Mouse (Mus musculus) right cerebral cortex, postnatal 14 days (tissue): ENCODE results near the gene Fance.
"Not testable (repeated sequence)": the region's sequence is repeated elsewhere in the genome, so short reads cannot be mapped to it uniquely, and the experiment has no call there.

Experiments
- DNase-seq: peaks from one replicate; pipeline ENCODE4 v3.0.0; 2022

The Fance gene

DNA sequence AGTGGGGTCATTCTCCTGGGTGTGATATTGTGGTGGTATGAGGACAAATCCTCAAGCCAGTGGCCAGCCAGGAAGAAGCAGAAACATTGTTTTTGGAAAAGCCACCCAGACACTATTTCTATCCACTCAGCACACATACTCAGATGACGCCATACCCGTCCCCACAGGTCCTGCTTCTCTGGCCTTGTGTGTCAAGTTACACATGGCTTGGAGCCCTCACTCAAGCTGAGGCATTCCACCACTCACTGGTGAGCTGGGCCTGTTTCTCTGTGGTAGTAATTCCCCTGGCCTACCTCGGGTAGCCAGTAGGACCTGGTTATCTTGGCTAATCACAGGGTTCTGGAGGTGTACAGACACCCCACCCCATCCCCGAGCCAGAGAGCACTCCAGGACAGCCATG is 19.6 kb upstream of the Fance start:
- no peak for DNase-seq

DNA sequence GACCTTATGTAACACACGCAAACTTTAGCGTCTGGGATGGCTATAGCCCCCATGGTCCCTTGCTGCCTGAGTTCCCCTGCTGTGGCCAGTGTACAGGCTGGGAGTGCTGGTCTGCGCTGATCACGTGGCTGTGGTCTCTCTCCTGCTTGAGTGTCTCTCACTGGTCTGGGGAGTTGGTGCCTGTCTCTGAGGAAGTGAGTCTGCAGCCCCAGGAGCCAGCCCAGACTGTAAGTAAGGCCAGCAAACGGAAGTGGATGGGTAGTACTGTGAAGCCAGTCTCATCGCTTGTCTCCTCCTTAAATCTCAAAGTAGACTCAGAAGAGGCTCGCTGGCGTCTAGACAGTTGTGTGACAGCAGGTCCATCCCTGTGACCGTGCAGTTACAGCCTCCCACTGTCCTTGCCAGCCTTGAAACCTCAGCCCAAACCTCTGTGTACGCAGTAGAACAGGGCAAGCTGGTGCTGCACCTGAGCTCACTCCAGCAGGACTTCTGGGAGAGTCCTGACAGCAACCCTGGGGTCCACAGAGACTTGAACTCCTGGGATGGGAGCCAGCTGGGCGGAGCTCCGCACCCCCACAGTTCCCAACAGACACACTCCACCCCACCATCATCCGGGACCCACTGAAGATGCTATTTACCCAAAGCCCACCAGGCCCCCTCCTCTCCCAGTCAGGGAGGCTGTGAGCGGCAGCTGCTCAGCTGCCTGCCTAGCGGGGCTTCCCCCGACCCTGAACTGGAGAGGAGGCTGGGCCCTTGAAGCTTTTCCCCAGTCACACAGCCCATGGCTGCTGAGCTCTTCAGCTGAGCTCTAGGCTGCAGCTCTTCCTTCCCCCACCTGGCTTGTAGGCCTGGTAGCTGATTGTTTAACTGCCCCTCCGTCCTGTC is 18.6 kb upstream of the Fance start:
- DNase-seq, result no peak

GRCm38 (mm10) chr17:28298888-28299287 is 14.4 kb upstream of the Fance start:
- no peak for DNase-seq

GRCm38 (mm10) chr17:28299669-28300320 is 13.5 kb upstream of the Fance start:
- no peak for DNase-seq

- DNase-seq, result no peak
Observed at GRCm38 (mm10) chr17:28300323-28300722, 13.0 kb upstream of the Fance start.

DNA sequence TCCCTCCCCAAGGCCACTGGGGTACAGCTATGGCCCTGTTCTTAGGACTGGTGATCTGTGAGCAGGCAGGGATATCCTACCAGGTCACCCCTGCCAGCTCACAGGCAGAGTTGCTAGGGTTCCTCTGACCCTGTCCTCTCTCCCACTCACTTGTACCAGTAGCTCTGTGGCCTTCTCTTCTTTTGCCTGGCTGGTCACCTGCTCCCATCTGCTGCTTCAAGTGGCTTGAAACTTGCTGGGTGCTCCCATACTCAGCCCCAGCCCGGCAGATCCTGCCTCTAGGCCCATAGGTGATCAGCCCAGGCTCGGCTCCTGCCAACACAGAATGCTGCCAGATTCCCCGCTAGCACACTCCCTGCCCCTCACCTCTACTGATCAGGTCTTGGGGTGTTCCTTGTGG is 12.5 kb upstream of the Fance start:
- no peak for DNase-seq

GRCm38 (mm10) chr17:28305172-28305571 is 8.1 kb upstream of the Fance start:
- DNase-seq, result no peak

- peak; percentile 95 for DNase-seq
Observed at GRCm38 (mm10) chr17:28308297-28309195, 4.8 kb upstream of the Fance start.

- DNase-seq, result no peak
Observed at GRCm38 (mm10) chr17:28310831-28311230, 2.5 kb upstream of the Fance start.

DNA sequence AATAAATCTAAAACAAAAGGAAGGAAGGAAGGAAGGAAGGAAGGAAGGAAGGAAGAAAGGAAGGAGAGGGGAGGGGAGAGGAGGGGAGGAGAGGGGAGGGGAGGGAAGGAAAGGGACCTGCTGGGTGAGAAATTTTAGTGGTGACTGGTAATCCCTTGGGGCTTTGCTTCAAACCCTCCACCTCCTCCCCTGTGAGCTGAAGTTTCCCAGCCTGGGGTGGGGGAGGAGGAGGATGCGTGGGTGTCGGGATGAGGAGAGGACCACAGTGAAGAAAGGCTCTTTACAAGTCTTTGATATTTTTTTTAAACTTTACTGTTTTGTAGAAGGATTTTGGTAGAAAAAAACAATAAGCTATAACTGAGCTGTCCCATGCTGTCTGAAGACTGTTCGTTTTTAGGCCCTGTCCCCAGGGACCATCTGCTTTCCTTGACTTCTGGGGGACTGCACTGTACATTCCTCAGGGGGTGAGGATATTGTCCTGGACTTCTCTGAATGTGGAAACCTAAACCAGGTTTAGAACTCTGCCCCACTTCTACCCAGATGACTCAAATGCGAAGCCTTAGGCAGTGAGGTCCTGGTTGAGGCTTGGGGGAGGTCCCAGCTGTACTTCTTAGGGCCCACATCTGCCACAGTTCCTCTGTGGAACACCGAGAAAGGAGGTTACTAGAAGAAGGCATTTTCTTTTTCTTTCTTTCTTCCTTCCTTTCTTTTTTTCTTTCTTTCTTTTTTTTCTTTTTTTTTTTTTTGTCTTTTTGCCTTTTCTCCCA is 1.8 kb upstream of the Fance start:
- DNase-seq, result no peak

DNA sequence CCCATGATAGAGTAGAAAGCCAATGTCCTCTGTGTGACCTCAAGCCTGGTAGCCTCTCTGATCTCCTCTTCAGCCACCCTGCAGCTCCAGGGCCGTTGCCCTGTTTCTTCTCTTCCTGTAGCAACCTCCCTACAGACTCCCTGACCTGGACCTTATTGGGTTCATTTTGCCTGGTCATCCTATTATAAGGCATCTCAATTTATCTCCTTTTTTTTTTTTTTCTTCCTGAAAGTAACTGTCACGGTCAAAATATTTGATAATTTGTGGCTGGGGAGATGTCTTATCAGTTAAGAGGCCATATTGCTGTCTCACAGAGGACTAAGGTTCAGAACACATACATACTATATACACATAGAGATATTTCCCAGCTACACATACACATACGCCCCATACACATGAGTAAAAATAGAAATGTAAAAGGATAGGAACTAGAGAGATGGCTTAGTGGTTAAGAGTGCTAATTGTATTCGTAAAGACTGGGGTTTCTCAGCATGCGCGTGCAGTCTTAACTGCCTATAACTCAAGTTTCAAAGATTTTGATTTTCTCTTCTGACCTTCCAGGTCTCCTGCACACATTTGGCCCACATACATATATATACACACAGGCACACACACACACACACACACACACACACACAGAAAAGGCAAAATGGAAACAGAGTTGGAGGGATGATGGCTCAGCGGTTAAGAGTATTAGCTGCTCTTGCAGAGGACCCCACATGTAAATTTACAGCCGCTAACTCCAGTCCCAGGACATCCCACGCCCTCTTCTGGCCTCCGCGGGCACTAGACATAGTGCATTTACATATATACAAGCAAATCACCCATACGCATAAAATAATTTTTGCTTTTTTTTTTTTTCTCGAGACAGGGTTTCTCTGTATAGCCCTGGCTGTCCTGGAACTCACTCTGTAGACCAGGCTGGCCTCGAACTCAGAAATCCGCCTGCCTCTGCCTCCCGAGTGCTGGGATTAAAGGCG is 797 bp upstream of the Fance start:
- no peak for DNase-seq

DNA sequence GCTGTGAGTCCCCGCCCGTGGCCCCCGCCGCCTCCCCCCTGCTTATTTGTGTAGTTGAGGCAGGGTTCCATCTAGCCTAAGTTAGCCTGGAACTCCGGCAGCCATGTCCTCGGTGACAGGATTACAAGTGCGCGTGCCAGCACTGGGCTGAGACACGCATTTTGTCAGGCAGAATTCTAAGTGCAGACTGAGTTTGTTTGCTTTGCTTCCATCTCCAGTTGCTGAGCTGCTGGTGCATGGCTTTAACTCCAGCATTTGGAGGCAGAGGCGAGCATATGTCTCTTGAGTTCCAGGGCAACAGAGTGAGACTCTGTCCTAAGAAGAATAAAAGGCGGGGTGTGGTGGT is 534 bp downstream of the Fance start:
- no peak for DNase-seq

- DNase-seq, result no peak
Observed at GRCm38 (mm10) chr17:28315611-28316160, 2.4 kb downstream of the Fance start.

DNA sequence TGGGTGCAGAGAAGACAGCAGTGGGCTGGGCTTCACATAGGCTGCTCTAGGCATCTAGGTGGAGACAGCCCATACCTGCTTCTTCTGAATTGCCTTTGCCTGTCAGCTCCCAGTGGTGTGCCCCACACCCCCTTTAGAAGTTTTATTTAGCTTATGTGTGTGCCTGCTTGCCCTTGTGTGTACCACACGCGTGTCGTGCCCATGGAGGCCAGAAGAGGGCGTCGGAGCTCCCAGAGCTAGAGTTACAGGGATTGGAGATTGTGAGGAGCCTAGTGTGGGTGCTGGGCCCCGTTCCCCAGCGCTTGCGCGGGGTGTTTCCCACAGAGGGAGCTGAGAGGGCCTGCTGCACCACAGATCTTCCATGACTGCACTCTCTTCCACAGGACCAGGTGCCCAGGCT is 3.2 kb downstream of the Fance start:
- DNase-seq, result no peak

GRCm38 (mm10) chr17:28317091-28317490 is 3.8 kb downstream of the Fance start:
- DNase-seq, result no peak

- no peak for DNase-seq
Observed at GRCm38 (mm10) chr17:28317725-28318124, 4.4 kb downstream of the Fance start.

DNA sequence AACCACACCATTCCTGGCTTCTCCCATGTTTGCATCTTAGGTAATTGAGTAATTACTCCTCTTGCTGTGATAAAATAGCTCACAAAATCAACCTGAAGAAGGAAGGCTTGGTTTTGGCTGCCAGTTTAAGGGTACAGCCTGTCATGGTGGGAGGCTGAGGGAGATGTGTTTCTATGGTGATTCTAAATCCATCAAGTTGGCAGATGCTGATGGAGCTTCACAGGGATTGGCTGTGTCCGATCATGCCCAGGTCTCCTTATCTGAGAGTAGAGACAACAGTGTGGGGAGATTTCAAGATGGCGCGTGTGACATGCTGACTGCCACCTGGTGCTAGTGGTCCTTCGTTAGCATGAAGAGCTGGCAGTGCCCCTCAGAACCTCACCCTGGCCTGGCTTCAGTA is 8.4 kb downstream of the Fance start:
- DNase-seq, result no peak

GRCm38 (mm10) chr17:28323786-28324185 is 10.5 kb downstream of the Fance start:
- no peak for DNase-seq

DNA sequence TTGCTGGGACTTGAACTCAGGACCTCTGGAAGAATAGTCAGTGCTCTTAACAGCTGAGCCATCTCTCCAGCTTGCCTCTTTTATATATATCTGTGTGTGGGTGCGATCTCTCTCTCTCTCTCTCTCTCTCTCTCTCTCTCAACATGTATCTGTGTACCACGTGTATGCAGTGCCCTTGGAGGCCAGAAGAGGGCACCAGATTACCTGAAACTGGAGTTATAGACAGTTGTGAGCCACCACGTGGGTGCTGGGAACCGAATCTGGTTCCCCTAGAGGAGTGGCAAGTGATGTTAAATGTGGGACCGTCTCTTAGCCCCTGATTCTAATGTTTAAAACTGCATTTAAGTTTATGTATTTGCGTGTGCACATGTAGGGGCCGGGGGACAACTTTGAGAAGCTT is 11.1 kb downstream of the Fance start:
- not testable (repeated sequence) for DNase-seq

- no peak for DNase-seq
Observed at GRCm38 (mm10) chr17:28325751-28326150, 12.4 kb downstream of the Fance start.

GRCm38 (mm10) chr17:28326951-28327350 is 13.6 kb downstream of the Fance start:
- no peak for DNase-seq
